Mouse (Mus musculus) MEL (cell line): ENCODE measurements around the gene Lims1. TPM values are rescaled to one million over a fixed set of nuclear protein-coding genes. Genes with fewer than 3 reads are reported as not detected.
A peak's percentile ranks its signal among the peaks of the same experiment; 100 is the strongest.

Source experiments
- DNase-seq: peaks from one replicate; pipeline ENCODE4 v3.0.0; 2011; ENCODE audit warnings: low read depth, low spot score
- H3K27ac ChIP-seq: 2 replicates; pipeline ENCODE4 v1.5.1; 2012; ENCODE audit warnings: low read depth, mild to moderate bottlenecking, control low read depth, low read length, moderate library complexity; ENCODE audit not compliant: control insufficient read depth
- H3K27me3 ChIP-seq, 2 experiments: fragments of 150-350 bp in 1 of 2; sonication (generic) in 1 of 2; 2 replicates each; pipeline ENCODE4 v1.6.1; 2012; ENCODE audit warnings: low read length in 2 of 2, mild to moderate bottlenecking in 2 of 2, improper control_type of control experiment in 1 of 2, moderate library complexity in 1 of 2; ENCODE audit not compliant: insufficient read depth in 2 of 2, control insufficient read depth in 1 of 2
- H3K36me3 ChIP-seq, 2 experiments: 2 replicates each; pipeline ENCODE4 v1.6.1; 2012 to 2014; ENCODE audit warnings: low read length in 2 of 2, improper control_type of control experiment in 1 of 2, inconsistent platforms in 1 of 2, mild to moderate bottlenecking in 1 of 2; ENCODE audit not compliant: insufficient read depth in 2 of 2, control insufficient read depth in 1 of 2
- H3K4me1 ChIP-seq, 2 experiments: fragments of 150-350 bp in 1 of 2; sonication (generic) in 1 of 2; 2 replicates each; pipeline ENCODE4 v1.6.1; 2012; ENCODE audit warnings: low read length in 2 of 2, improper control_type of control experiment in 1 of 2, mild to moderate bottlenecking in 1 of 2; ENCODE audit not compliant: insufficient read depth in 2 of 2, control insufficient read depth in 1 of 2
- H3K4me3 ChIP-seq, 2 experiments: fragments of 150-350 bp in 1 of 2; sonication (generic) in 1 of 2; 2 replicates each; pipeline ENCODE4 v1.5.1; 2012; ENCODE audit warnings: low read depth in 2 of 2, low read length in 2 of 2, mild to moderate bottlenecking in 2 of 2, moderate library complexity in 2 of 2, control low read depth in 1 of 2, improper control_type of control experiment in 1 of 2; ENCODE audit not compliant: control insufficient read depth in 1 of 2, insufficient read depth in 1 of 2
- H3K79me2 ChIP-seq: 2 replicates; pipeline ENCODE4 v1.6.1; 2012; ENCODE audit warnings: mild to moderate bottlenecking, low read length, moderate library complexity; ENCODE audit not compliant: control insufficient read depth, poor library complexity, insufficient read depth
- H3K9ac ChIP-seq: 2 replicates; pipeline ENCODE4 v1.6.1; 2012; ENCODE audit warnings: low read depth, mild to moderate bottlenecking, control low read depth, low read length, moderate library complexity; ENCODE audit not compliant: control insufficient read depth, poor library complexity, severe bottlenecking
- H3K9me3 ChIP-seq: fragments of 150-350 bp; sonication (generic); replicated peaks from 2 replicates; pipeline ENCODE4 v1.6.1; 2012; ENCODE audit warnings: mild to moderate bottlenecking, low read length, improper control_type of control experiment, moderate library complexity; ENCODE audit not compliant: insufficient read depth
- CHD1 ChIP-seq: IDR thresholded peaks from 2 replicates; pipeline ENCODE4 v1.6.1; 2012; ENCODE audit warnings: low read depth, mild to moderate bottlenecking, inconsistent platforms, low read length, improper control_type of control experiment
- E2F4 ChIP-seq: IDR thresholded peaks from 2 replicates; pipeline ENCODE4 v1.6.1; 2011; ENCODE audit warnings: low read depth, low read length, improper control_type of control experiment, borderline replicate concordance
- EP300 ChIP-seq, 2 experiments: IDR thresholded peaks; 2 replicates each; pipeline ENCODE4 v1.6.1; 2011; ENCODE audit warnings: improper control_type of control experiment in 2 of 2, low read length in 2 of 2, low read depth in 1 of 2, mild to moderate bottlenecking in 1 of 2
- GABPA ChIP-seq: IDR thresholded peaks from 2 replicates; pipeline ENCODE4 v1.6.1; 2012; ENCODE audit warnings: low read depth, mild to moderate bottlenecking, inconsistent platforms, low read length, improper control_type of control experiment, moderate library complexity
- GATA1 ChIP-seq: IDR thresholded peaks from 2 replicates; pipeline ENCODE4 v1.6.1; 2011; ENCODE audit warnings: low read depth, low read length, improper control_type of control experiment
- KAT2A ChIP-seq: conservative IDR thresholded peaks from 2 replicates; pipeline ENCODE4 v1.6.1; 2012; ENCODE audit warnings: low read depth, low read length, improper control_type of control experiment, inconsistent platforms
- MAFK ChIP-seq: IDR thresholded peaks from 2 replicates; pipeline ENCODE4 v1.6.1; 2011; ENCODE audit warnings: low read depth, mild to moderate bottlenecking, low read length, improper control_type of control experiment, borderline replicate concordance
- MAX ChIP-seq: IDR thresholded peaks from 2 replicates; pipeline ENCODE4 v1.6.1; 2011; ENCODE audit warnings: low read length, improper control_type of control experiment
- MXI1 ChIP-seq: IDR thresholded peaks from 2 replicates; pipeline ENCODE4 v1.6.1; 2011; ENCODE audit warnings: mild to moderate bottlenecking, low read depth, low read length, improper control_type of control experiment
- MYC ChIP-seq: IDR thresholded peaks from 2 replicates; pipeline ENCODE4 v1.6.1; 2011; ENCODE audit warnings: low read depth, mild to moderate bottlenecking, low read length, improper control_type of control experiment, moderate library complexity
- NELFE ChIP-seq: IDR thresholded peaks from 2 replicates; pipeline ENCODE4 v1.6.1; 2011; ENCODE audit warnings: low read depth, low read length, improper control_type of control experiment
- NRF1 ChIP-seq: IDR thresholded peaks from 2 replicates; pipeline ENCODE4 v1.6.1; 2014; ENCODE audit warnings: low read depth, mild to moderate bottlenecking, inconsistent platforms, low read length, improper control_type of control experiment, moderate library complexity; ENCODE audit not compliant: poor library complexity, insufficient read depth, severe bottlenecking
- POLR2A ChIP-seq, 2 experiments: IDR thresholded peaks; 2 replicates each; pipeline ENCODE4 v1.6.1; 2011 to 2012; ENCODE audit warnings: low read length in 2 of 2, mild to moderate bottlenecking in 2 of 2, control low read depth in 1 of 2, improper control_type of control experiment in 1 of 2, low read depth in 1 of 2, moderate library complexity in 1 of 2; ENCODE audit not compliant: control insufficient read depth in 1 of 2, insufficient read depth in 1 of 2, poor library complexity in 1 of 2
- RAD21 ChIP-seq: IDR thresholded peaks from 2 replicates; pipeline ENCODE4 v1.6.1; 2011; ENCODE audit warnings: mild to moderate bottlenecking, low read depth, low read length, improper control_type of control experiment
- RCOR1 ChIP-seq: IDR thresholded peaks from 2 replicates; pipeline ENCODE4 v1.6.1; 2012; ENCODE audit warnings: low read depth, mild to moderate bottlenecking, inconsistent platforms, low read length, improper control_type of control experiment
- SIN3A ChIP-seq: IDR thresholded peaks from 2 replicates; pipeline ENCODE4 v1.6.1; 2012; ENCODE audit warnings: low read length, improper control_type of control experiment, inconsistent platforms
- TAL1 ChIP-seq: IDR thresholded peaks from 2 replicates; pipeline ENCODE4 v1.6.1; 2012; ENCODE audit warnings: mild to moderate bottlenecking, inconsistent platforms, low read length, moderate library complexity, mixed read lengths
- TCF12 ChIP-seq: IDR thresholded peaks from 2 replicates; pipeline ENCODE4 v1.6.1; 2014; ENCODE audit warnings: low read depth, mild to moderate bottlenecking, inconsistent platforms, low read length, improper control_type of control experiment, moderate library complexity
- USF1 ChIP-seq: IDR thresholded peaks from 2 replicates; pipeline ENCODE4 v1.6.1; 2014; ENCODE audit warnings: low read depth, mild to moderate bottlenecking, inconsistent platforms, low read length, improper control_type of control experiment, moderate library complexity
- ZKSCAN1 ChIP-seq: IDR thresholded peaks from 2 replicates; pipeline ENCODE4 v1.6.1; 2012; ENCODE audit warnings: low read depth, mild to moderate bottlenecking, inconsistent platforms, low read length, improper control_type of control experiment, moderate library complexity
- polyA plus RNA-seq, 2 experiments: library from polyadenylated mRNA; stranded (reverse) in 1 of 2; unstranded in 1 of 2; fragments of >175 nt in 1 of 2; fragments of >200 nt in 1 of 2; gene quantifications; 2 replicates each; pipeline versions ENCODE4 v1.2.1 to v1.2.4; 2012; ENCODE audit warnings: low replicate concordance in 2 of 2, low read depth in 1 of 2; ENCODE audit not compliant: insufficient read length in 2 of 2, insufficient read depth in 1 of 2, missing spikeins in 1 of 2
- total RNA-seq: library from RNA; depleted of rRNA; stranded (reverse); fragments of 300-350 nt; gene quantifications from 2 replicates; pipeline ENCODE4 v1.2.3, GENCODE M21; 2012

The Lims1 gene
- total and polyA plus RNA-seq, 3 experiments: 24.9 to 28.5 TPM; not detected in 1

DNA sequence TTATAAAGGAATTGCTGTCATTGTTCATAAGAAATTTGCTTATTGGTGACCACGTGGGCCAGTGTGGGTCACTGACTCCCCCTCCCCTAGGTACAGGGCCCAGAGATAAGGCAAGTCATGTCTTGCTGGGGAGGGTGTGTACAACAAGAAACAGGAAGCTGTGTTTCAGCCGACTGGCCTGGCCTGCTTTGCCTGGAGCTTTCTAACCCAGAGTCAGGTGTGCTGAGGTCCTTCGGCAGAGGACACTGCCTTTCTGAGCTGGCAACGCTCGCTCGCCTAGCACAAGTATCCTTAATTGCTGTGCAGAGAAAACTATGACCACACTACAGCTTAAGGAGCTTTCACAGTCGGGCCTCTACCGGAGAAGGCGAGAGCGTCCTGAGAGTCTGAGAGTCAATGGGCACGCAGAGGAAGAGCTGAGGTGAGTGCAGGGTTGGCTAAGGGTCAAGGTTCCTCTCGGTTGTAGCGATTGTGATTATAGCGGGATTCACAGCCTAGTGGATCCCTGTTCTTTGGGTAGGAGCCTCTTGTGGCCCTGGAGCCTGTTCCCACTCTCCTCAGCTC lies 48.1 kb downstream of the Lims1 start (continued):
- TF ChIP-seq MAX (peak; percentile 88), GABPA (no peak), NRF1 (no peak), MXI1 (peak; percentile 97), EP300 (IDR thresholded peaks at IDR 0.05; ENCODE audit: low read depth in 1 of 2, low read length in 2 of 2) (peak; percentile 58 to 66; a peak in 3 of 4 replicates), USF1 (peak; percentile 92), MAFK (no peak), KAT2A (no peak), MYC (peak; percentile 94), CHD1 (no peak), RAD21 (no peak)

DNA sequence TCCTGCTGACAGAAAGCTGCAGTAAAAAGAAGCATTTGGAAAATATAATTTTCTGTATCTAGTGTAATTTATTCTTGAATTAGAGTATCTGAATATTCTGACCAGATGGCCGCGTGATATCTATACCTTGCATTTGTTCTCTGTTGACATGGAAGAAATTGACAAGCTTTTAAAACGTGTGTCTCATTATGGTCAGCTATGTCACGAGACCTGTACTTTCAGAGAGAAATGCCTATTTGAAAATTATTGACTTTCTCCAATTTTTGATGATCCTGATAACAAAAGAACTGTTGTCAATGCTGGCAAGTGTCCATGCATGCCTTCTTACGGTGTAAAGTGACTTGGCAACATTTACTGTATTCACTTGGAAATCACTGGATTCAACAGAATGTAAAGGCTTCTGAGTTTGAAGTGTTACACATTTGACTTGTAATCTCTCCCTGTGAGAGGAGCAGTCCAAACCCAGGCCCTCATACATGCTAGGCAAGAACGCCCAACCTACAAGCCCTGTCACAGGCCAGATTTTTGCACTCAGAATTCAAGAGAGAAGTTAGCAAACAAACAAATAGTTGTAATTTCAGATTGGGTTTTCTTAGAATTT lies 49.3 kb downstream of the Lims1 start:
- peak; percentile 70; the same call in 1 of the 2 replicates for TF ChIP-seq MXI1
- TF ChIP-seq POLR2A (IDR thresholded peaks at IDR 0.05; ENCODE audit: control insufficient read depth in 1 of 2, insufficient read depth in 1 of 2, low read depth in 1 of 2, low read length in 2 of 2, poor library complexity in 1 of 2): no peak
- TF ChIP-seq SIN3A: peak; percentile 34; the same call in 1 of the 2 replicates
- TF ChIP-seq GATA1: 0 out of 2 replicates have a peak, but pooled peaks have one; percentile 16
- no peak for TF ChIP-seq E2F4
- peak; percentile 61 for DNase-seq
- Histone ChIP-seq H3K79me2 (peaks cover 15% of the 10 kb centered on the region), H3K36me3 (peaks cover 0 to 45% of the 10 kb centered on the region in 2 experiments; a peak in 2 of 4 replicates), H3K27ac (no peak overlapping the region), H3K4me1 (peaks cover 23 to 30% of the 10 kb centered on the region in 2 experiments), H3K9me3 (no peaks in the 10 kb centered on the region), H3K9ac (peak overlapping the region; percentile 31), H3K4me3 (peak overlapping the region; percentile 37 to 56; a peak in 3 of 4 replicates), H3K27me3 (no peaks in the 10 kb centered on the region)

DNA sequence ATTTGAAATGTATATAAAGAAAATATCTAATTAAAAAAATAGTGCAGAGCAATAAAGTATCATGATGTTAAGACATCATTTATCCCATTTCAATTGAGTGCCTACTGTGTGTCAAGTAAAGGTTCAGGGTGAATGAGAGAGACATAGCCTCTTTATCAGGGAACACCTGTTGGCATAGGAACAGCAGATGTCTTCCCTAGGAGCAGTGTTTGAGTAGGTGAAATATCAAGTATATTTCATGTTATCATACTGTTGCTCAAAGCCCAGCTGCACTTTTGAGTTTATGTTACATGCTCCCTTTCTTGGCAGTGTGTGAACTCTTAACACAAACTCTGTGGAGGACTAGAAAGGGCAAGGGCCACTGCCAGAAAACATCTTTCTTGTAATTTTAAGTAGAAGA lies 50.6 kb downstream of the Lims1 start:
- Histone ChIP-seq H3K27ac (no peak overlapping the region), H3K4me3 (no peak overlapping the region), H3K4me1 (peaks cover 20 to 21% of the 10 kb centered on the region in 2 experiments)

More for the DNA sequence above, 50.6 kb downstream of the Lims1 start:
- no peaks in the 10 kb centered on the region for H3K27me3 ChIP-seq
- peaks cover 20% of the 10 kb centered on the region for H3K79me2 ChIP-seq
- H3K9ac ChIP-seq: no peak overlapping the region
- DNase-seq: no peak
- TF ChIP-seq NELFE (no peak), GATA1 (peak; percentile 20; the same call in 1 of the 2 replicates), RCOR1 (no peak), MXI1 (0 out of 2 replicates have a peak, but pooled peaks have one; percentile 22), ZKSCAN1 (peak; percentile 89), TAL1 (peak; percentile 51), EP300 (IDR thresholded peaks at IDR 0.05; ENCODE audit: low read depth in 1 of 2, low read length in 2 of 2) (peak in 1 of 2 experiments; percentile 15; a peak in 1 of 4 replicates), TCF12 (0 out of 2 replicates have a peak, but pooled peaks have one; percentile 14)
- no peaks in the 10 kb centered on the region for H3K9me3 ChIP-seq
- peaks cover 0 to 36% of the 10 kb centered on the region in 2 experiments; a peak in 2 of 4 replicates for H3K36me3 ChIP-seq
